Mouse (Mus musculus): ENCODE measurements around the gene D5Ertd579e.

DNA sequence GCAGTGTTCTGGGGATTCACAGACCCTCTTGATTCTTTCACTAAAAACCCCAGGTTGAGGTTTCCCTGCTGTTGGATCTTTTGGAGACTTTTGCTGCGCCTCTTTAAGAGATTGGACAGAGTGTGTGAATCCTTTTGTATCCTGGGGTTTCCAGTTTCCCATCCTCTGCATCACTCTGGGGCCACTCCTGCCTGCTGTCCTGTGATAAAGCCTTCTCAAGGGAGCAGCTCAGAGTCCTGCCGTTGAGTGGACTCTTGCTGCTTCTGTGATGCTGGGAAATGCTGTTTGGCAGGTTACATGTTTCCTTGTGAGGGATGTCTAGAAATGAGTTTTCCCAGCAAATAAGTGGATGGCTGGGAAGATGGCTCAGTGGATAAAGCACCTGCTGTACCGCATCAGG lies 37.6 kb upstream of the D5Ertd579e start:
- TF ChIP-seq CTCF (IDR thresholded peaks at IDR 0.05; ENCODE audit: control insufficient read depth, insufficient read depth, low read length) (no peak), POLR2A (IDR thresholded peaks at IDR 0.05; ENCODE audit: borderline replicate concordance, control insufficient read depth, low read depth, low read length) (no peak)

All from bone marrow, adult 2 months (tissue).